Mouse (Mus musculus) midbrain, embryonic 10.5 days (tissue): ENCODE measurements around the gene Rtp3. TPM values are rescaled to one million over a fixed set of nuclear protein-coding genes. Genes with fewer than 3 reads are reported as not detected.

ENCODE experiments used
- DNase-seq: peaks from one replicate; pipeline ENCODE4 v3.0.0-alpha.2; 2017; ENCODE audit warnings: low spot score
- H3K27ac ChIP-seq: fragments of 300-500 bp; sonication (generic); replicated peaks from 2 replicates; pipeline ENCODE4 v1.5.1; 2016; ENCODE audit warnings: mild to moderate bottlenecking
- H3K27me3 ChIP-seq: fragments of 300-500 bp; sonication (generic); 2 replicates; pipeline ENCODE4 v1.6.1; 2016; ENCODE audit warnings: low read depth, mild to moderate bottlenecking; ENCODE audit not compliant: poor library complexity, severe bottlenecking
- H3K36me3 ChIP-seq: fragments of 300-500 bp; sonication (generic); 2 replicates; pipeline ENCODE4 v1.6.1; 2016; ENCODE audit warnings: mild to moderate bottlenecking, moderate library complexity
- H3K4me1 ChIP-seq: fragments of 300-500 bp; sonication (generic); 2 replicates; pipeline ENCODE4 v1.6.1; 2016
- H3K4me3 ChIP-seq: fragments of 300-500 bp; sonication (generic); 2 replicates; pipeline ENCODE4 v1.5.1; 2016; ENCODE audit warnings: mild to moderate bottlenecking, moderate library complexity
- H3K9me3 ChIP-seq: fragments of 300-500 bp; sonication (generic); replicated peaks from 2 replicates; pipeline ENCODE4 v1.6.1; 2016; ENCODE audit warnings: mild to moderate bottlenecking
- WGBS: fragments of 180-500 bp; shearing (Covaris S2); methylation state at CpG from one replicate; pipeline ENCODE4 v1.1.7; 2016; 5-methylcytosine and 5-hydroxymethylcytosine counted together
- polyA plus RNA-seq: library from polyadenylated mRNA; unstranded; fragments of >200 nt; fragmentation: Nextera tagmentation; extraction: Ambion mirVana; gene quantifications from 2 replicates; pipeline ENCODE4 v1.2.1, GENCODE M21; 2016

The Rtp3 gene
- polyA plus RNA-seq, 1 experiment from 2014 or later: not detected

GRCm38 (mm10) chr9:110997245-110997644 is 6.9 kb upstream of the Rtp3 start:
- Histone ChIP-seq H3K27me3 (no peaks in the 10 kb centered on the region), H3K4me3 (no peak overlapping the region), H3K4me1 (peaks cover 10% of the 10 kb centered on the region), H3K9me3 (no peaks in the 10 kb centered on the region), H3K36me3 (no peaks in the 10 kb centered on the region), H3K27ac (no peak overlapping the region)
- peak; percentile 66 for DNase-seq
- 6% methylated on average over 5 of the region's 5 CpGs for WGBS

GRCm38 (mm10) chr9:110994716-110995172 is 4.4 kb upstream of the Rtp3 start:
- no peaks in the 10 kb centered on the region for H3K9me3 ChIP-seq
- peak overlapping the region; percentile 59 for H3K4me3 ChIP-seq
- no peaks in the 10 kb centered on the region for H3K27me3 ChIP-seq
- WGBS: 12% methylated on average over 13 of the region's 13 CpGs
- peaks cover 10% of the 10 kb centered on the region for H3K4me1 ChIP-seq
- H3K36me3 ChIP-seq: no peaks in the 10 kb centered on the region
- DNase-seq: peak; percentile 85
- H3K27ac ChIP-seq: peak overlapping the region; percentile 84

GRCm38 (mm10) chr9:110993281-110993709 is 2.9 kb upstream of the Rtp3 start:
- Histone ChIP-seq H3K4me1 (peaks cover 10% of the 10 kb centered on the region), H3K36me3 (no peaks in the 10 kb centered on the region), H3K27me3 (no peaks in the 10 kb centered on the region), H3K9me3 (no peaks in the 10 kb centered on the region), H3K27ac (no peak overlapping the region), H3K4me3 (no peak overlapping the region)
- 37% methylated on average over 3 of the region's 3 CpGs for WGBS
- peak; percentile 19 for DNase-seq

GRCm38 (mm10) chr9:110989543-110989942 is 840 bp downstream of the Rtp3 start:
- no peaks in the 10 kb centered on the region for H3K9me3 ChIP-seq
- 88% methylated on average over 2 of the region's 2 CpGs for whole genome bisulfite sequencing
- H3K27ac ChIP-seq: no peak overlapping the region
- peaks cover 6% of the 10 kb centered on the region for H3K4me1 ChIP-seq
- no peaks in the 10 kb centered on the region for H3K27me3 ChIP-seq
- no peaks in the 10 kb centered on the region for H3K36me3 ChIP-seq
- no peak for DNase-seq
- H3K4me3 ChIP-seq: no peak overlapping the region

- H3K4me1 ChIP-seq: peaks cover 5% of the 10 kb centered on the region
Measured at GRCm38 (mm10) chr9:110989141-110989540, 1.2 kb downstream of the Rtp3 start.

GRCm38 (mm10) chr9:110988078-110988477 is 2.3 kb downstream of the Rtp3 start:
- no peak overlapping the region for H3K27ac ChIP-seq
- no peak overlapping the region for H3K4me3 ChIP-seq
- 84% methylated on average over 3 of the region's 3 CpGs for WGBS
- H3K9me3 ChIP-seq: no peaks in the 10 kb centered on the region
- no peaks in the 10 kb centered on the region for H3K27me3 ChIP-seq
- H3K4me1 ChIP-seq: no peaks in the 10 kb centered on the region
- H3K36me3 ChIP-seq: no peaks in the 10 kb centered on the region
- DNase-seq: no peak

More at GRCm38 (mm10) chr9:110989141-110989540, 1.2 kb downstream of the Rtp3 start:
- H3K4me3 ChIP-seq: no peak overlapping the region
- H3K36me3 ChIP-seq: no peaks in the 10 kb centered on the region
- no peak for DNase-seq
- H3K27ac ChIP-seq: no peak overlapping the region
- WGBS: 76% methylated on average over 4 of the region's 4 CpGs
- H3K9me3 ChIP-seq: no peaks in the 10 kb centered on the region
- no peaks in the 10 kb centered on the region for H3K27me3 ChIP-seq

- no peak overlapping the region for H3K27ac ChIP-seq
- no peaks in the 10 kb centered on the region for H3K4me1 ChIP-seq
- DNase-seq: no peak
- no peaks in the 10 kb centered on the region for H3K27me3 ChIP-seq
- H3K36me3 ChIP-seq: no peaks in the 10 kb centered on the region
- H3K4me3 ChIP-seq: no peak overlapping the region
- WGBS: 73% methylated on average over 4 of the region's 4 CpGs
- no peaks in the 10 kb centered on the region for H3K9me3 ChIP-seq
Measured at GRCm38 (mm10) chr9:110987331-110987730, 3.1 kb downstream of the Rtp3 start.

GRCm38 (mm10) chr9:110985951-110986350 is 4.4 kb downstream of the Rtp3 start:
- 90% methylated on average over 8 of the region's 8 CpGs for WGBS
- no peaks in the 10 kb centered on the region for H3K27me3 ChIP-seq

GRCm38 (mm10) chr9:110985541-110985940 is 4.8 kb downstream of the Rtp3 start:
- H3K27me3 ChIP-seq: no peaks in the 10 kb centered on the region

More at GRCm38 (mm10) chr9:110985951-110986350, 4.4 kb downstream of the Rtp3 start:
- no peak for DNase-seq
- Histone ChIP-seq H3K4me3 (no peak overlapping the region), H3K27ac (no peak overlapping the region), H3K4me1 (no peaks in the 10 kb centered on the region), H3K36me3 (no peaks in the 10 kb centered on the region), H3K9me3 (no peaks in the 10 kb centered on the region)

GRCm38 (mm10) chr9:110984096-110984495 is 6.3 kb downstream of the Rtp3 start:
- no peaks in the 10 kb centered on the region for H3K36me3 ChIP-seq
- no peak for DNase-seq
- no peaks in the 10 kb centered on the region for H3K9me3 ChIP-seq
- H3K27me3 ChIP-seq: no peaks in the 10 kb centered on the region
- WGBS: 93% methylated on average over 9 of the region's 9 CpGs
- no peaks in the 10 kb centered on the region for H3K4me1 ChIP-seq
- no peak overlapping the region for H3K4me3 ChIP-seq
- H3K27ac ChIP-seq: no peak overlapping the region

More at GRCm38 (mm10) chr9:110985541-110985940, 4.8 kb downstream of the Rtp3 start:
- no peaks in the 10 kb centered on the region for H3K4me1 ChIP-seq
- DNase-seq: no peak
- H3K36me3 ChIP-seq: no peaks in the 10 kb centered on the region
- WGBS: 95% methylated on average over 5 of the region's 5 CpGs
- no peak overlapping the region for H3K27ac ChIP-seq
- no peak overlapping the region for H3K4me3 ChIP-seq
- no peaks in the 10 kb centered on the region for H3K9me3 ChIP-seq

GRCm38 (mm10) chr9:110982351-110982750 is 8.0 kb downstream of the Rtp3 start:
- H3K27ac ChIP-seq: no peak overlapping the region
- no peaks in the 10 kb centered on the region for H3K36me3 ChIP-seq
- whole genome bisulfite sequencing: 62% methylated on average over 4 of the region's 4 CpGs
- no peaks in the 10 kb centered on the region for H3K4me1 ChIP-seq
- H3K4me3 ChIP-seq: no peak overlapping the region
- no peaks in the 10 kb centered on the region for H3K9me3 ChIP-seq
- no peak for DNase-seq
- no peaks in the 10 kb centered on the region for H3K27me3 ChIP-seq

- Histone ChIP-seq H3K36me3 (no peaks in the 10 kb centered on the region), H3K4me1 (no peaks in the 10 kb centered on the region), H3K27ac (no peak overlapping the region), H3K4me3 (no peak overlapping the region), H3K27me3 (no peaks in the 10 kb centered on the region), H3K9me3 (no peaks in the 10 kb centered on the region)
- 93% methylated on average over 11 of the region's 11 CpGs for WGBS
- DNase-seq: no peak
Measured at GRCm38 (mm10) chr9:110979411-110979810, 11.0 kb downstream of the Rtp3 start.

- no peaks in the 10 kb centered on the region for H3K4me1 ChIP-seq
- H3K4me3 ChIP-seq: no peak overlapping the region
- H3K27ac ChIP-seq: no peak overlapping the region
- 80% methylated on average over 2 of the region's 2 CpGs for WGBS
- H3K9me3 ChIP-seq: no peaks in the 10 kb centered on the region
- H3K27me3 ChIP-seq: no peaks in the 10 kb centered on the region
- DNase-seq: no peak
- H3K36me3 ChIP-seq: no peaks in the 10 kb centered on the region
Measured at GRCm38 (mm10) chr9:110965910-110966231, 24.5 kb downstream of the Rtp3 start.
